Mouse (Mus musculus) left cerebral cortex, postnatal 10 days (tissue): ENCODE data around the gene Gm17334. TPM values are rescaled to one million over a fixed set of nuclear protein-coding genes. Genes with fewer than 3 reads are reported as not detected.

Experiments used
- microRNA-seq: library from miRNA; unstranded; fragments of <30 nt; microRNA quantifications from one replicate; pipeline ENCODE4 v1.2.0, GENCODE M21; 2022
- total RNA-seq, 2 experiments: library from RNA; stranded (reverse); gene quantifications; 2 replicates each; pipeline ENCODE4 v1.2.3; 2021

The Gm17334 gene
- total RNA-seq, 2 experiments from 2014 or later = 0.41 TPM; not detected in 1

Small RNA genes within 50 kb of the gene (microRNA-seq; reads per million reads assigned to microRNA genes)
- gene Mir7671 = not detected

Other genes starting within 250 kb of the Gm17334 start
- 100 to 1,000 TPM; 164 to 169 TPM for gene Kif3a, start 205.8 kb downstream of the Gm17334 start, total RNA-seq
- gene Il4, start 154.5 kb downstream of the Gm17334 start, total RNA-seq = not detected
- gene Il13, start 138.5 kb downstream of the Gm17334 start, total RNA-seq = not detected
- 1 to 10 TPM; 9.4 to 9.7 TPM for gene Rad50, start 65.9 kb downstream of the Gm17334 start, total RNA-seq
- gene Il5, start 52.4 kb downstream of the Gm17334 start, total RNA-seq = under 1 TPM in 1 of 2 experiments, not detected in 1; 0.30 TPM
- gene Irf1, start 3.2 kb downstream of the Gm17334 start, total RNA-seq = 1 to 10 TPM; 2.3 to 3.3 TPM
- 1 to 10 TPM in 1 of 2 experiments, under 1 TPM in 1; 0.85 to 1.5 TPM for gene Gm12216, start 86.1 kb upstream of the Gm17334 start, total RNA-seq
- gene Slc22a5, start 118.5 kb upstream of the Gm17334 start, total RNA-seq = 10 to 100 TPM; 10.4 to 14.2 TPM
- 1 to 10 TPM; 2.4 to 2.9 TPM for gene Slc22a21, start 207.1 kb upstream of the Gm17334 start, total RNA-seq